Mouse (Mus musculus) C2C12 (cell line): ENCODE measurements around the gene Mkrn3.

Experiments
- CTCF ChIP-seq: IDR thresholded peaks from one replicate; pipeline ENCODE4 v1.5.1; 2011; ENCODE audit not compliant: control insufficient read depth, insufficient read depth, insufficient read length
- USF1 ChIP-seq: IDR thresholded peaks from one replicate; pipeline ENCODE4 v1.6.1; 2011; ENCODE audit warnings: low read depth, mild to moderate bottlenecking, control low read depth, moderate library complexity

GRCm38 (mm10) chr7:62419105-62419492 lies 840 bp downstream of the Mkrn3 start:
- TF ChIP-seq USF1: no peak
- TF ChIP-seq CTCF: no peak
